8 mouse cellular contexts compared by ENCODE assay signal in genomic region chr4:137469081-137469844, GRCm38 (mm10). TPM values are rescaled to one million over a fixed set of nuclear protein-coding genes. Genes with fewer than 3 reads are reported as not detected.
A peak's percentile ranks its signal among the peaks of the same experiment; 100 is the strongest.
DNase-seq lines count a peak whose midpoint lies in the region; ATAC-seq and TF ChIP-seq lines count a peak whose summit lies in the region.

No protein-coding gene starts in this region.

- no peak for TF ChIP-seq CTCF in liver, adult 2 months (IDR thresholded peaks at IDR 0.05; ENCODE audit: low read depth, low read length)
- peak; percentile 48 for TF ChIP-seq CTCF in lung, postnatal 0 days (IDR thresholded peaks at IDR 0.05)

- peak; percentile 70 for TF ChIP-seq EP300 in lung, postnatal 0 days (IDR thresholded peaks at IDR 0.05)

- no peak for DNase-seq in liver, adult 2 months (ENCODE audit: extremely low read depth, low read depth, low spot score)
- DNase-seq in liver = no peak
- DNase-seq in induced T-regulatory cell, adult 2 months (ENCODE audit: low read depth) = peak; percentile 18
- peak; percentile 82 for DNase-seq in lung, postnatal 0 days (ENCODE audit: low spot score)
- no peak for DNase-seq in ovary, postnatal 36 days (ENCODE audit: low spot score)
- no peak for DNase-seq in cerebellum, adult 9-11 months

- H3K27ac ChIP-seq in liver, adult 2 months (replicated peaks; ENCODE audit: insufficient read depth, low read depth, low read length) = 0 out of 2 replicates have a peak overlapping the region, but pooled peaks have one; percentile 1
- H3K27ac ChIP-seq in embryonic facial prominence, embryonic 15.5 days (replicated peaks) = peak overlapping the region; percentile 90
- peak overlapping the region; percentile 87 for H3K27ac ChIP-seq in lung, postnatal 0 days (ENCODE audit: low read length)

- 0 out of 2 replicates have a peak, but pooled peaks cover 3% of the 10 kb centered on the region for H3K4me1 ChIP-seq in liver, adult 2 months (ENCODE audit: control insufficient read depth, insufficient read depth, low read length)
- H3K4me1 ChIP-seq in embryonic facial prominence, embryonic 15.5 days = peaks cover 71% of the 10 kb centered on the region
- peaks cover 24% of the 10 kb centered on the region for H3K4me1 ChIP-seq in lung, postnatal 0 days (ENCODE audit: insufficient read depth, low read depth, low read length)

- TF ChIP-seq POLR2A in liver, adult 2 months (IDR thresholded peaks at IDR 0.05; ENCODE audit: extremely low read depth, insufficient read depth, low read length) = no peak

- no peaks in the 10 kb centered on the region for H3K9me3 ChIP-seq in embryonic facial prominence, embryonic 15.5 days (replicated peaks)
- H3K9me3 ChIP-seq in lung, postnatal 0 days (ENCODE audit: low read length) = no peaks in the 10 kb centered on the region

- 8% methylated on average over 20 of the region's 20 CpGs for whole genome bisulfite sequencing in liver, adult 2 months
- 3% methylated on average over 20 of the region's 20 CpGs for WGBS in embryonic facial prominence, embryonic 15.5 days
- 4% methylated on average over 20 of the region's 20 CpGs for WGBS in lung, postnatal 0 days

- no peaks in the 10 kb centered on the region for H3K36me3 ChIP-seq in liver, adult 2 months (ENCODE audit: control insufficient read depth, insufficient read depth, low read length)
- H3K36me3 ChIP-seq in embryonic facial prominence, embryonic 15.5 days = no peaks in the 10 kb centered on the region
- no peaks in the 10 kb centered on the region for H3K36me3 ChIP-seq in lung, postnatal 0 days (ENCODE audit: insufficient read depth, low read length)

- H3K27me3 ChIP-seq in liver, adult 2 months (ENCODE audit: control insufficient read depth, insufficient read depth, low read length) = no peaks in the 10 kb centered on the region
- H3K27me3 ChIP-seq in embryonic facial prominence, embryonic 15.5 days = no peaks in the 10 kb centered on the region
- H3K27me3 ChIP-seq in lung, postnatal 0 days (replicated peaks; ENCODE audit: insufficient read depth, low read length) = no peaks in the 10 kb centered on the region

- H3K9ac ChIP-seq in liver, adult 2 months (ENCODE audit: low read depth, low read length) = peak overlapping the region; percentile 92
- H3K9ac ChIP-seq in embryonic facial prominence, embryonic 15.5 days = peak overlapping the region; percentile 86
- peak overlapping the region; percentile 77 for H3K9ac ChIP-seq in lung, postnatal 0 days (replicated peaks; ENCODE audit: low read depth)

- H3K4me2 ChIP-seq in embryonic facial prominence, embryonic 15.5 days (replicated peaks) = peak overlapping the region; percentile 65
- peak overlapping the region; percentile 96 for H3K4me2 ChIP-seq in lung, postnatal 0 days (replicated peaks; ENCODE audit: low read depth, low read length)

- H3K4me3 ChIP-seq in liver, adult 2 months (ENCODE audit: insufficient read depth, low read depth, low read length) = peak overlapping the region; percentile 79
- peak overlapping the region; percentile 87 for H3K4me3 ChIP-seq in embryonic facial prominence, embryonic 15.5 days (replicated peaks)
- peak overlapping the region; percentile 72 for H3K4me3 ChIP-seq in lung, postnatal 0 days (ENCODE audit: low read depth, low read length)

- peaks cover 4% of the 10 kb centered on the region; the same call in 1 of the 2 replicates for H3K79me2 ChIP-seq in liver, adult 2 months (ENCODE audit: control insufficient read depth, insufficient read depth, low read length)

- no peak for ATAC-seq in embryonic facial prominence, embryonic 15.5 days (ENCODE audit: insufficient number of reproducible peaks, low FRiP score, low TSS enrichment, low read depth)
- peak; percentile 65 for ATAC-seq in lung, postnatal 0 days
- ATAC-seq in frontal cortex, adult (ENCODE audit: low TSS enrichment) = no peak

RNA-seq across cellular contexts. Expression of gene Hspg2, which starts 0.7 kb away (rescaled TPM):
- 7.2 and 11.8 TPM in 2 replicates for total RNA-seq in liver, adult 2 months (2014; rRNA removed)
- polyA plus RNA-seq in liver, adult 2 months (2012; rRNA removed) = 7.2 and 7.6 TPM in 2 replicates
- 48.5 and 49.1 TPM in 2 replicates for polyA plus RNA-seq in embryonic facial prominence, embryonic 15.5 days (2015; fragmentation: Nextera tagmentation; extraction: Ambion mirVana)
- polyA plus RNA-seq in lung, postnatal 0 days (2015; fragmentation: Nextera tagmentation; extraction: Ambion mirVana) = 20.2 and 25.3 TPM in 2 replicates

RNA-seq across cellular contexts. Expression of gene 1700013G24Rik, which starts 16.2 kb away (rescaled TPM):
- not detected in 2 replicates for total RNA-seq in liver, adult 2 months (2014; rRNA removed)
- polyA plus RNA-seq in liver, adult 2 months (2012; rRNA removed) = 0.09 TPM in 1 of 2 replicates, not detected in the other
- polyA plus RNA-seq in embryonic facial prominence, embryonic 15.5 days (2015; fragmentation: Nextera tagmentation; extraction: Ambion mirVana) = not detected in 2 replicates
- not detected in 2 replicates for polyA plus RNA-seq in lung, postnatal 0 days (2015; fragmentation: Nextera tagmentation; extraction: Ambion mirVana)

RNA-seq across cellular contexts. Expression of gene Cela3b, which starts 38.9 kb away (rescaled TPM):
- 16.6 and 59.5 TPM in 2 replicates for total RNA-seq in liver, adult 2 months (2014; rRNA removed)
- 0.42 and 1.0 TPM in 2 replicates for polyA plus RNA-seq in liver, adult 2 months (2012; rRNA removed)
- polyA plus RNA-seq in embryonic facial prominence, embryonic 15.5 days (2015; fragmentation: Nextera tagmentation; extraction: Ambion mirVana) = not detected in 2 replicates
- not detected in 2 replicates for polyA plus RNA-seq in lung, postnatal 0 days (2015; fragmentation: Nextera tagmentation; extraction: Ambion mirVana)

RNA-seq across cellular contexts. Expression of gene Cela3a, which starts 59.7 kb away (rescaled TPM):
- total RNA-seq in liver, adult 2 months (2014; rRNA removed) = not detected in 2 replicates
- not detected in 2 replicates for polyA plus RNA-seq in liver, adult 2 months (2012; rRNA removed)
- not detected in 2 replicates for polyA plus RNA-seq in embryonic facial prominence, embryonic 15.5 days (2015; fragmentation: Nextera tagmentation; extraction: Ambion mirVana)
- polyA plus RNA-seq in lung, postnatal 0 days (2015; fragmentation: Nextera tagmentation; extraction: Ambion mirVana) = not detected in 2 replicates

Comparison
In these comparisons a context has a peak if more than half of its experiments do, and no peak if none do; other contexts are left out.
1. DNase-seq: peak in induced T-regulatory cell, adult 2 months (single experiment) and lung, postnatal 0 days (single experiment); none in liver, adult 2 months (single experiment), liver (single experiment), ovary, postnatal 36 days (single experiment) and cerebellum, adult 9-11 months (single experiment).
2. H3K27ac ChIP-seq: peak in every context shown above with its lines; median percentile 90 in embryonic facial prominence, embryonic 15.5 days; 87 in lung, postnatal 0 days; 1 in liver, adult 2 months.
3. Peak in every context shown above with its lines, with median percentiles within 50 percentile points of each other: H3K4me3 ChIP-seq and H3K9ac ChIP-seq.